Mouse (Mus musculus): ENCODE measurements around the gene Mmp9.
A peak's percentile ranks its signal among the peaks of the same experiment; 100 is the strongest.

The Mmp9 gene

DNA sequence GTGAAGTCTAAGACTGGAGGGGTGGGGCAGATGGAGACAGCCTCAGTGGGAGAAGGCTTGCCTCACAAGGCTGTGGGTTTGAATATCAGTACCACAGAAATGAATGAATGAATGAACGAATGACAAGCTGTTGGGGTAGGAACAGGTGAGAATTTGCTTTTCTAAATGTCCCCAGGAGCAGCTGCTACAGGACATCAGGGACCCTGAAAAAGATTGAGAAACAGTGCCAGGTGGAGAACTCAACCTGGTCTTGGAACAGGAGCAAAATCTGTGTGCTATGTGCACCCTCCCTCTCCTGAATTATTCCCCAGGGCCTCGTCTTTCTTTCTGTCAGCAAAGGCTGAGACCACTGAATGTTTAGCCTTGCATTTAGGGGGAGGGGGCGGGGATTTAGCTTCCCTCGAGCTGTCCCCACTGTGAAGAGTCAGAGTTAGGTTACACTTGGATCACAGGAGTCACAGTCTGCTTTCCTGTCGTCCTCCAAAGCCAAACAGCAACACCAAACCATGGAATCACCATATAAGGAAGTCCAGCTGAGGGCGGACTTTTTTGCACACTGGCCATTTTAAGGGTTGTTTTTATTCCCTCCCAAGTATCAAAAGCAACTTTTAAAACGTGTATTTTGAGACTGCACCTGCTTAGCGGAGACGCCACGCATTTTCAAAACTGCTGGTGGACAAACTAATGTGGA is at the start of gene Mmp9:
TSS of gene Mmp9 (plus strand) at position 641 of the 691 bp plus-strand sequence.
- no peak for DNase-seq

DNA sequence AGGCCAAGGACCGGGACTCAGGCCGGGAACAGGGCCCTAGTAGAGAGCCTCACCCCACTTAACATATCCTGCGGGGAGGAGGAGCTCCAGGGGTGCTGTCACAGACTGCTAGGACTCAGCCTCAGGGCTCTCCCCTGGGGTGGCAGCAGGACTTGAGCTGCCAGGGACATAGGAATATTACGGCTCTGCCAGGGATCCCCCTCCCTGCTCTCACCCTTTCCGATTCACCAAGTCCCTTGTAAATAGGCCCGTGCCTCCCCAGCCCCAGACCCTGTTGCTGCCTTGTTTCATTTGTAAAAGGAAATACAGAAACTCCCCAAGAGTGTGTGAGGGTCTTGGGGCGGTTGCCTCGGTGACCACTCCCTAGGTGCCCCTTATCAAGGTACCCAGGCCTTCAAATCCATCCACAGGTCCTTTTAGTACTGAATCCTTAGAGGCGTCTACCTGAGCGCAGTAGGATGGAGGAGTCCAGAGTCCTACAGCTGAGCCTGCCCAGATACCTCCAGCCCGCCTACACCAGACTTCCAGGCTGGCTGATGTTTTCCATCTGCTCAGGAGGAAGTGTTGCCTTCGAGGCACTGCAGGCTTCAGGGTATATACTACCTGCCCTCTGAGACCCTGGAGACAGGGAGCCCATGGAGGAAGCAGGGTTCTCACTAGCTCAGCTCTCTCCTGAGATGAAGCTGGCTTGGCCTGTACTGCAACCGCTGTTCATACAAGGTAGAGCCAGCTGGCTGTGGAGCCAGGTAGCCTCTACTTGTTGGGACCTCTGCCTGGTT is 49.3 kb upstream of the Mmp9 start:
- no peak for DNase-seq

DNA sequence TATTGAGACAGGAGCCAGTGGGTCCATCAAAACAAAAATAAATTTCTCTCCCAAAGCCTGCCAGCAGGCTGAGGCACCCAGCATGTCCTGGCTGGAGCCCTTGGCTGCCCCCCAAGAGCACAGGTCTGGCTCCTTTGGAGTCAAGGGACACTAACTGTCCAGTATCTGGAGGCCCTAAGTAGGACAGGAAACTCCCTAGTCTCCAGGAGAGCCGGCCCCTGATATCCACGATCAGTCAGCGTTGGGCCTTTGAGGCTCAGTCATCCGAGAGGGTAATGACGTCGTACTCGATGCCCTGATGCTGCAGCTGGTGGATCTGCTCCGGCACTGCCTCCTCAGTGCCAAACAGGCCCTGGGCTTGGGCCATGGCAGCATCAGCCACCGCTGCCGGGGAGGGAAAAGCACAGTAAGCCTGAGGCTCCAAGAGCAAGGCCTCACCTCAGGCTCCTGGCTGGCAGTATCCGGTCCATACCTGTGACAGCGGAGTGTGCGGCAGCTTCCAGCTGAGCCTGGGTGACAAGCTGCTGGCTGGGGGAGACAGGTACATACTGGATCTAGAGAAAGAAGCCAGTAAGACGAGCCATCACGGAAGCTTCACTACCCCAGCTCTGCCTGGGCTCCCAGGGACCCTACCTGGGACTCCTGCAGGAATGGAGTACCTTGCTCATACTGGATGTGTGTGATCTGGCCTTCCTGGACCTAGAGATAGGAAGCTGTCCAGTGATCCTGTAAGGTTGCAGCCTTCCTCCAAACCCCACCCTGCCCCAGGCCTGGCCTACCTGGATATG is 48.5 kb upstream of the Mmp9 start:
- no peak for DNase-seq

DNA sequence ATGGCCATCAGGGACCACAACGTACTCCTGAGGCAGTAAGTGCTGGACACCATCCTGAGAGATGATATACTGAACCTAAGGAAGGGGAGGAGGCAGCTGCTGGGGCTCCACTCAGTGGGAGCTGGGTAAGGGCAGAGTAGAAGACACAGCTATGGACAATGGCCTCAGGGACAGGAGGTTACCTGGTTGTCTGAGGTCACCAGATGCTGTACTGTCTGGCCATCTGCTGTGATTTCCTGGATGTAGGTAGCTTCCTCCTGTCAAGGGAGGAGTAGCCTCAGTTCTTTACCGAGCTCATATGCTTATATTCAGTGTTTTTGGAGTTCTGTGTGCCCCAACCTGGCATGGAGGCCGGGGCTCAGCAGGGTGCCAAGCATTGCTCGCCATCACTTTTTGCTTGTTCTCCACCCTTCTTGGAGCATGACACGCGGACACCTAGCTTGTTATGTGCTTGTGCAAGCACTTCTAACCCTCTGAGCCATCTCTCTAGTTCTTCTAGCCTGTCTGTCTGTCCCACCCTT is 47.8 kb upstream of the Mmp9 start:
- no peak for DNase-seq

DNA sequence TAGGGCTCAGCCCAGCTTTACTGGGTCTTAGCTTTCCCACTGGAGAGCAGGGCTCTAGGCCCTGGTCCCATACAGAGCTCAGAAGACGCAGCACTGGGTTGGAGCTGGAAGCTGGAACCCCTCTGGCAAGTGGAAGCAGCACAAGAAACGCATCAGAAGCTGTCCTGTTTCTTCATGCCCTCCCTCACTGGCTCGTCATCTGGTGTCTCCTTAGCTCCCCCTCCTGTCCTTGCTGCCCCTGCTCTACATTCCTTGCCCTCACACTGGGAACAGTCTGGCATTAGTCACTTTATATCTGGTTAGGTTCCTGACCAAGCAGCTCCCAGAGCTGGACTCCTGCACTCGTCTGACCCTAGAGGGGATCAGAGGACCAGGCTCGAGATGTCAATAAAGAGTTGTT is 46.5 kb upstream of the Mmp9 start:
- no peak for DNase-seq

DNA sequence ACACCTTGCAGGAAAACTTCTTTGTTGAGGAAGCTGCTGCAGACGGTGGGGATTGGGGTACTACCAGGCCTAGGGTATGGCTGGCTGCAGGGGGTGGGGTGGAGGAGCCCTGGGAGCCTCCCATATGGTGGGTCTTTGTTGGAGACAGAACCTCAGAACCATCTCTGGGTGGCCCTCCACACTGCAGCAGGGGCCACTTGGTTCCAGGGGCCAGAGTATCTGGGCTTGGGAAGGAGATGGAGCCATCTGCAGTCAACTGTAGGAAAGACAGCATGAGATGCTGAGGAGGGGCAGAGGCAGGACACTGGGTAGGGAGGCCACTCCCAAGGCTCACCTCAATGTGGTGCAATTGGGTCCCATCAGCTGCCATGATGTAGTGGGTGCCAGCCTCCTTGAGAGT is 45.9 kb upstream of the Mmp9 start:
- no peak for DNase-seq

DNA sequence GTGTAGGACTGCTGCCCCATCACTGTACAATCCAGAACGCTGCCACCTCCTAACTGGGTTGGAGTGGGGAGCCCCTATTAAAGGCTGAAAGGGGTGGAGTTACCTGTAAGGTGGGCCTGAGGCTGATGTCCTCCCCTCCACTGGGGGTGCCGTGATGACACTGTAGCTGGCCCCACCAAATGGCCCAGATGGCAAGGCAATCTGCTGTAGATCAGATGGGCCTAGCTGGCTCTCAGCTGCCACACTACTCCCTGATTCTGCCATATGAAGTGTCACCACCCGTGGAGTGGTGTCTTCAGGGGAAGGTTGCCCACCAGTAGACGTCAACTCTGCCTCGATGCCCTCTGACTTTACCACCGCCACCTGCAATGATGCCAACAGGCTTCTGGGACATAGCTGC is 44.7 kb upstream of the Mmp9 start:
- DNase-seq: no peak

DNA sequence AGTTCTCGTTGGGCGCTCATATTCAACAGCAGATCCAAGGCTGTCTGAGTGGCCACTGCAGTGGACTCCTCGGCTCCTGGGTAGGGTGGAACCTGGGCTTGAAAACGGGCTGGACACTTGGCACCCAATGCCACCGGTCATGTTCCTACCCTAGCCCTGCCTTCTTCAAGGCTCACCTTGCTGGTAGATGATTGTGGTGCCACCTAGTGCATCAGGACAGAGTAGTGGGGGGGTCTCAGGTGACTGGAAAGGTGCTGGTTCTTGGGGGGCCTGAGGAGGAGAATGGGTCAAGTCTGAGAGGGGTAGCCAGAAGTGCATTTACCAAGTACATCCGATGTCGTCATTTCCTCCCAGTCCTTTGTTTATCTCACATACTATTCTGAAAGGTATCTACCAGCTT is 42.6 kb upstream of the Mmp9 start:
- DNase-seq: no peak

DNA sequence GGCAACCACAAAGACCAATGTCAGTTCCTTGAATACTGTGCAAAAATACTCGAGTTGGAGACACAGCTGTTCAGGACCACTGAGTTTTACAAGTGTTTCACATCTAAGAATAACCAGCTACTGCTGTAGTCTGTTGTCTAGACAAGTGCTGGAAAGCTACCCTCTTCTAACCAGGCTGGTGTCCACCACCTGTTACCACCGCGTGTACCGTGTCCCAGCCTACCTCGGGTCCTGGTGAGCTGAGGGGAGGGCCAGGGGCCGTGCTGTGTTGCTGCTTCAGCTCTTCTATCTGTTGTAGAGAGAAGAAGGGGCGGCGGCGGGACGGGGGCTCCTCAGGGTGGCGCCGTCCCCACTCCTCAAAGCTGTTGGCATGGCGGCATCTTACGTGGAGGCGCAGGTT is 41.5 kb upstream of the Mmp9 start:
- no peak for DNase-seq

DNA sequence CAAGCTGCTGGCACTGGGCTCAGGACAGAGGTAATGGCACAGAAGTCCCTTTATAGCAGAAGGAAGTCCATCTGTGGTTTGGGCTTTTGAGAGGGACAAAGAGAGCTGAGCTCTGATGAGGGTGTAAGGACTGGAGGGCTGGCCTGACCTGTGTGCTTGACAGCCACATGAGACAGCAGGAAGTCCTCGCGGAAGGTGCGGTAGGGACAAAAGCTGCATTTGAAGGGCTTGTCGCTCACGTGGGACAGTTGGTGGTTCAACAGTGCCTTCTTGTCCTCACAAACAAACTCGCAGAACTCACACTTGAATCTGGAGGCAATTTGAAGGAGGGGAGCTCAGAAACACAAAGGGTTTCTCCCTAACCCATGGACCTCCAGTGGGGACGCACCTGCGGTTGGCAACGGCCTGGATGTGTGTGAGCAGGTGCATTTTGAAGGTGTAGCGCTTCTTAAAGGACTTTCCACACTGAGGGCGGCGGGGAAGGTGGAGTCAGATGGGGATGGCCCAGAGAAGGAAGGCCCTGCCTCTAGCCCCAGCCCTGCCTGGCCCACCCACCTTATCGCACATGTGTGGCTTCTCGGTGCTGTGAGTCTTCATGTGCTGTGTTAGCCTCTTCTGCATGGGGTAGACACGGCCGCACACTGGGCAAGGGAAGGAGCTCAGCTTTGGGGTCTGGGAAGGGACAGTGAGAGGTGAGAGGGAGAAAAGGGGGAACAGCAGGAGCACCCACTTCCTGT is 40.7 kb upstream of the Mmp9 start:
- no peak for DNase-seq

DNA sequence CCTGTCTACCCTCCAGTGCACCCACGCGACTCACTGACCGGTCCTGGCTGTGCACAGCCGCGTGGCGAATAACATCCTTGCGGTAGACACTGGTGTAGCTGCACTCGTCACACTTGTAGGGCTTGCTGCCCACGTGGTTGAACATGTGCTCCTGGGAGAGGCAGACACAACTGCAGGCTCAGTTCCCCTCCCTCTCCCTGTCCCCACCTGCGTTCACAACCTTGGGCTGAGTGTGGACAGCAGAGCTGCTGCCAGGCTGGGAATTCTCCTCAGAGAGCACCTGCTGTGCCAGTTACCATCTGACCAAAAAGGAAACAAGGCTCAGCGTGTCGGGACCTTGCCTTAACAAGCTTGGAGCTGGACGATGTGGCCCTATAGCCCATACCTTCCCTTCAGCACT is 39.2 kb upstream of the Mmp9 start:
- no peak for DNase-seq

DNA sequence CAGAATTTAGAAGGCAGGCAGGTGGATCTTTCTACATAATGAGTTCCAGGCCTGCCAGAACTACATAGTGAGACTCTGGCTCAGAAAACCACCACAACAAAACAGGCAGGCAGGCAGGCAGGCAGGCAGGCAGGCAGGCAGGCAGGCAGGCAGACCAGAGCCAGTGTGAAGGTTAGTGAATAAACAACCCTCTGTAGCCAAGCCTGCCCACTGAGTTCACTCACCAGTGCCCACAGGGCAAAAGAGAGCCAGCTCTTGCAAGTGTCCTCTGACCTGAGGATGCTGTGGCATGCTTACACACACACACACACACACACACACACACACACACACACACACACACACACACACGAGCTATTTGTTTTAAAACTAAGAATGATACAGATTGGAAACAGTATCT is 37.1 kb upstream of the Mmp9 start:
- DNase-seq: no peak

DNA sequence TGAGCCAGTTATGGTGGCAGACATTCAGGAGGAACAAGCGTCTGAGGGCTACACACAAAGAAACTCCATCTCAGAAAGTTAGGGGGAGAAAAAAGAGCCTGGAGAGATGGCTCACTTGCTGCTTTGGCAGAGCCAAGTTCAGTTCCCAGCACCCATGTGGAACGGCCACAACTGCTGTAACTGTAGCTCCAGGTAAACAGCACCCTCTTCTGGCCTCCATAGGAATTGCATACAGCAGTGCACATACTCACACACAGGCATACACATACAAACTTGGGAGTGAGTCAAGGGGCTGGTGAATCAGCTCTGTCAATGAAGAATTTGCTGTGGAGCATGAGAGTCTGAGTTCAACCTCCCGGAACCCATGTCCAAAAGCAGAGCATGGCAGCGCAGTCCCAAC is 34.5 kb upstream of the Mmp9 start:
- DNase-seq: no peak

DNA sequence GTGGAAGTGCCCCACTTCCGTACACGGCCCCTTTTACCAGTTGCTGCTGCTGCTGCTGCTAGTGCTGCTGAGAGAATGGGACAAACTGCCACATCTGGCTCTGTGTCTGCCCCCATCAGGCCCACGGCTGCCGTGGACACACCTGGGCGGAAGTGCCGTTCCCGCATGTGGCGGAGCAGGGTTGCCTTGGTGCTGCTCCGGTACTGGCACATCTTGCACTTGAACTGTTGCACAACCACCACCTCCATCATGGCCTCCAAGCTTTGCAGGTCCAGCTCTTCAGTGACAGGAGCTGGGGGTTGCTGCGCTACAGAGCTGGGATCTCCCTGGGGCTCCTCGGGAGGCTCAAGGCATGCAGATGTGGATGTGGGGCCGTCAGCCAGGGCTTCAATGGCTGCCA is 33.1 kb upstream of the Mmp9 start:
- no peak for DNase-seq

DNA sequence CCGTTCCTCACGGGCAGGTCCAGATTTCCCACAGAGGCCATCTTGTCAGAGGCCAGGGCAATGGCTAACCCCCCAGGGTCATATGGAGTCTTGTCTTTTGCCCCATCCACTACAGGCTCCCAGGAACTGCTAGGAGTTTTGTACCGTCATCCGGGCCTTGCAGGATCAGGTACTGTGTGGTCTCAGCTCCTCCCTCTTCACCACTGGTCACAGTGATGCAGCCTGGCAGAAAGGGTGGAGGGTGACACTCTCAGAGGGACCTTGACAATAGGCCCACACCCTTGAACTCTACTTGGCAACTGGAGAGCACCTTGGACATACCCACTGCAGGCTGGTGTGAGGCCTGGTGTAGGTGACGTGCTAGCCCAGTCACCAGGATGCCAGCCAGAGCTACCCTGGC is 32.6 kb upstream of the Mmp9 start:
- no peak for DNase-seq

DNA sequence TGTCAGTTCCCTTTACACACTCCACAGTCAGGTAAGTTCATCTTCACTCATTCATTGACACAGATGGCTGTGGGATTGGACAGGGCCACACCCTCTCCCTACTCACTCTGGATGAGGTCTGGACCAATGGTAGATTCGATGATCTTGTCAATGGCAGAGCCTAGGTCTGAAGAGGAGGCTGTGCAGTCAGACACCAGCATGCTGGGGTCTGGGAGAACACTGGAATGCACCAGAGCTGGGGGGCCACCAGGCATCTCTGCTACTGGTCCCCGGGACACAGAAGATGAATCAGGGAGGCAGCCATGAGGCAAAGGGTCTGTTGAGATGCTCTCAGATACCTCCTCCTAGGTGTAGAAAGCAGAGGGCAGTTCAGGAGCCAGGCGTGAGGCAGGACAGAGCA is 31.5 kb upstream of the Mmp9 start:
- no peak for DNase-seq

DNA sequence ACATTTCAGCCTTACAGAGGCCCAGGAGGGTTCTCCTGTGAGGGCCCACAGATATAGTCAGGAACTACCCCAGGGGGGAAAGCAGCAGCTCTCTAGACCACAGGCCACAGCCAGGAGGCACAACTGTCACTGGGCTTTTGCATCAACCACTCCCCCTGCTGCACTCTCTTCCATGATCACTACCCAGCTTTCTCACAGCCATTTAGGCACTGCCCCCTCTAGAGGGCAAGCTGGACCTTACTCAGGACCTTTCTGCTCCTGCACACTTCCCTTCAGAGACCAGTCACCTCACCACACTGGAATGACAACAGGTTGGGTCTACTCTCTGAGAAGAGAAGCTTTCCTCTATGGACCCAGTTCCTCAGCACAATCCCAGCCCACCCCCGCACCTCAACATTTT is 31.0 kb upstream of the Mmp9 start:
- no peak for DNase-seq

DNA sequence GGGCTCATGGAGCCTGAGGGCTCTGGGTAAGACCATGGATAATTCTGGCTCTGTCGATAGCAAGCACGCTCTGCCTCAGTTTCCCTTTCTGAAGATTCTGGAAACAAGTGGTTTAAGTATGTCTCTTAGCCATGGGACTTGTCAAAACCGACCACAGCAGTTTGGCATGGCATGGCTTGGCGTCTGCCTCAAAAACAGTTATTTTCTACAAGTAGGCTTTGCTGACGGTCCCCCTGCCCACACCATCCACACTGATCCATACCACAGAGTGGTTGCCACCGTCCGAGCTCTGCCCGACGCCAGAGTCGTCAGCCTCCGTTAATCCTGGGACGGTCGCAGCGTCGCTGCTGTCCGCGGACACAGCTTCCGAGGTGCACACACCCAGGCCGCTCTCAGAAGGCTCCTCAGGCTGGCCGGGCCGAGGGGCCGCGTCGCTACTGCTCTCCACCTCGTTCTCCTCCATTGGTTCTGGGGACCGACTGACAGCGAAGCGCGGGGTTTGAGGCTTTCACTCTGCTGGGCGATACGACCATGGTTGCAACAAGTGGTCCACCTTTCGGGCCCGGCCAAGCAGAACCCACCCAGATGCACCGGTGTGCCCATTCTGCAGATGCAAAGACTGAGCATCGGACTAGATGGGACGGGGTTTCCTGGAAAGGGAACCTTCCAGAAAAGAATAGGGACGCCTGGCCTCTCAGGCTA is 30.1 kb upstream of the Mmp9 start:
- no peak for DNase-seq

DNA sequence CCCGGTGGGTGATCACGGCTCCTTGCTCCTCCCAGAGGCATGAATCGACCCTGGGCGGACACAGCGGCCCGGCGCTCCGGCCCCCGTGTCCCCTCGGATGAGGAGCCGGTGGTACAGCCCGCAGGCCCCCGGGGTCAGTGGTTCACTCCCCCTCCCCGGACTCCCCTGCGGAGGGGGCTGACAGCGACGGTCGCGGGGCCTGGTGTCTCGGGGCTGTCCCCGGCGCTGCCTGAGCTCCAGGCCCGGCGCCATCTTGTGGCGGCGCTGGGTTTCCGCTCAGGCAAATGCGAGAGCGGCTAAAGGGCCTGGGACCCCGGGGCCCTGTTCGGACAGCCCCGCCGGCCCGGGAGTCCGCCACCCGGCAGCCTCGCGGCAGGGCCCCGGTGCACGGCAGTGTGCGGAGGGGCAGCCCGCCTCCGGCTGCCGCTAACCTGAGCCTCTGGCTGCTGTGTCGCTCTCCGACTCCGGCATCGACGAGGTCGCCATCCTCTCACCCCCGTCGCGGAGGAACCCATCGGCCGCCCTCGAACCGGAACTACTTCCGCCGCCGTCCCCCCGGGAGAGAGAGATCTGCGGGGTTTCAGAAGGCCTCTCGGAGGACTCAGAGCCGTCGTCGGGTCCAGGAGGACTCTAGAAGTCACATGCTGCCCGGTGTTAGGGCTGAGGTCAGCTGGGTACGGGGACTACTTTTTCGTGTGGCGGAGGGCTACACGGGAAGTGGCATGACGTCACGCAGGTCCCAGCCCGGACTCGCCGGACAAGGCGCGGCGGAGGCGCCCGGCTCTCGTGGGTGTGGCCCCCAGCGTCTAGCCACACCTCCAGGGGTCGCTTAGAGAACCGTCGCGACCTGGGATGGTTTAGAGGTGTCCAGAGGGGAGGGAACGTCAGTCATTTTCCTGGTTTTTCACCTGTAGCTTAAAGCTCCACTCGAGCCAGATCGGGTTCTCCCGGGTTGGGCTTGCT is 29.2 kb upstream of the Mmp9 start, which contains the start of gene Zfp335:
TSS of gene Zfp335 (minus strand) at position 672 of the 963 bp plus-strand sequence.
- peak; percentile 92 for DNase-seq

DNA sequence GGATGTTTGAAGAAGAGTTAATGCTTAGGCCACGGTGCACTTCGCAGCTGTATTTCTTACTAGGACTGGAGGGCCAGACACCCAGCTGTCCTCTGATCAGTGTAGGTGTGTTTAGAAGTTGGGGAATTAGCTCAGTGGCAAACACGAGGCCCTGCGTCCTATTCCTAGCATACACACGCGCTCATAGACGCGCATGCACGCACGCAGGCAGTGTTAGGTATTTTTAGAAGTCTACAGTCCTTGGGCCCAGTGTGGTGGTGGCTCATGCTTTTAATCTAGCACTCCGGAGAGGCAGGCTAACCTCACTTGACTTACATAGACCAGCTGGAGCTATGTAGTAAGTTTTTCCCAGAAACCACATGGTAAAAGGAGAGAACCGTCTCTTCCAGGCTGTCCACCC is 28.4 kb upstream of the Mmp9 start:
- DNase-seq: peak; percentile 62

All from right cerebral cortex, adult 18-20 months (tissue).